Mouse (Mus musculus): ENCODE measurements at regions not wholly inside any gene's neighbourhood (a gene's known extent, or its start where the extent isn't known, plus 50 kb on each side); places are given as distances from the start of the nearest gene placed in this dataset.

GRCm38 (mm10) chr15:71375775-71376174 lies 2458.6 kb upstream of the Gm6569 start:
- no peak for DNase-seq (ENCODE audit: low spot score)

Measured in yolk sac, embryonic 10.5 days (tissue).